Mouse (Mus musculus): Measurements from ENCODE around the gene BC029722. TPM values are rescaled to one million over a fixed set of nuclear protein-coding genes. Genes with fewer than 3 reads are reported as not detected.

Gene BC029722
- polyA plus RNA-seq, 1 experiment = 32.2 TPM

DNA sequence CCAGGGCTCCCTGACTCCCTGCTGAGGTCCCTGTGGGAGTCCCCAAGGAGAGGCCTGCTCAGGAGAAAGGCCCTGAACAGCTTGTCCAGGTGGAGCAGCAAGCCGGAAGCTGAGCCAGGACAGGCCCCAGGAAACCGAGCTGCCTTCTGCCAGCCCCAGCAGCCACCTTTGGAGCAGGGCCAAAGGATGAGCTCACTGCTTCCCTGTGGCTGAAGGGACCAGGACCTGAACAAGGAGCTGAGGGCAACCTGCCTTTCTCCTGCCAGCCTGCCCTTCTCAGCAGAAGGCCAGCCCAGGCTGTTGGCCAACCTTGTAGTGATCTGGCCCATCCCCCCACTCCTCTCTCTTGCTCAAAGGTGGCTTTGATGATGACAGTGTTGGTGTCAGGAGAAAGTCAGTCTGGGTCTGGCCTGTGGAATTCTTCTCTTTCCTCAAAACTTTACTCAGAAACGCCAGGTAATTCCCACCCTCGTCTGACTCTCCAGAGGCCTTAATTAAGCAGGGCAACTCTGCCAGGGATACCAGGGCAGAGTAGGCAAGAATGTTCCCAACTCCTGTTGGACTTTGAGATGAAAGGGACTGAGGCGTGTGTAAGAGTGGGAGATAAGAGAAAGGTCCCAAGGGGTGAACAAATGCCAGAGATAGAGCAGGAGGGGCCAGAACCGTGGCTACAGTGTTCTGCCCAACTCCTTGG, 13.8 kb downstream of the BC029722 start:
- Histone ChIP-seq H3K27me3 (ENCODE audit: control insufficient read depth, insufficient read depth, insufficient read length) (no peaks in the 10 kb centered on the region), H3ac (ENCODE audit: control insufficient read depth, insufficient read length) (no peak overlapping the region), H3K4me3 (no peak overlapping the region), H3K79me2 (ENCODE audit: control insufficient read depth, insufficient read depth) (no peaks in the 10 kb centered on the region), H3K4me2 (ENCODE audit: low read depth) (peak overlapping the region; percentile 4), H3K36me3 (ENCODE audit: control insufficient read depth, insufficient read depth) (no peaks in the 10 kb centered on the region)
- peak in 1 of 3 experiments; percentile 16 for TF ChIP-seq MYOG (IDR thresholded peaks at IDR 0.05; ENCODE audit: control insufficient read depth in 1 of 3, insufficient read depth in 1 of 3, insufficient read length in 2 of 3, low read depth in 2 of 3)
- no peak for TF ChIP-seq MAX (IDR thresholded peaks at IDR 0.05; ENCODE audit: low read depth)

- Histone ChIP-seq H3K79me2 (ENCODE audit: control insufficient read depth, insufficient read depth) (no peaks in the 10 kb centered on the region), H3K36me3 (ENCODE audit: control insufficient read depth, insufficient read depth) (no peaks in the 10 kb centered on the region), H3K4me3 (no peak overlapping the region), H3ac (ENCODE audit: control insufficient read depth, insufficient read length) (no peak overlapping the region), H3K4me2 (ENCODE audit: low read depth) (no peak overlapping the region), H3K27me3 (ENCODE audit: control insufficient read depth, insufficient read depth, insufficient read length) (no peaks in the 10 kb centered on the region)
- TF ChIP-seq POLR2AphosphoS2 (IDR thresholded peaks at IDR 0.05; ENCODE audit: insufficient read length, low read depth) (no peak), MYOG (IDR thresholded peaks at IDR 0.05; ENCODE audit: control insufficient read depth in 1 of 3, insufficient read depth in 1 of 3, insufficient read length in 2 of 3, low read depth in 2 of 3) (no peak), REST (IDR thresholded peaks at IDR 0.05; ENCODE audit: insufficient read depth, insufficient read length) (no peak), TCF12 (IDR thresholded peaks at IDR 0.05; ENCODE audit: insufficient read depth, poor library complexity, severe bottlenecking) (no peak), POLR2A (IDR thresholded peaks at IDR 0.05; ENCODE audit: insufficient read length, low read depth) (no peak), USF1 (IDR thresholded peaks at IDR 0.05; ENCODE audit: low read depth) (no peak), TCF3 (IDR thresholded peaks at IDR 0.05; ENCODE audit: insufficient read length, low read depth) (no peak), MYOD1 (IDR thresholded peaks at IDR 0.05; ENCODE audit: control insufficient read depth in 1 of 3, insufficient read length in 2 of 3, low read depth in 2 of 3) (no peak), SRF (IDR thresholded peaks at IDR 0.05; ENCODE audit: control insufficient read depth, insufficient read length, low read depth) (no peak), E2F4 (IDR thresholded peaks at IDR 0.05; ENCODE audit: insufficient read depth) (no peak), MAX (IDR thresholded peaks at IDR 0.05; ENCODE audit: low read depth) (no peak), CEBPB (IDR thresholded peaks at IDR 0.05; ENCODE audit: insufficient read depth, poor library complexity, severe bottlenecking) (no peak)
These were observed 15.2 kb downstream of the BC029722 start for GRCm38 (mm10) chr2:155804053-155804452.

DNA sequence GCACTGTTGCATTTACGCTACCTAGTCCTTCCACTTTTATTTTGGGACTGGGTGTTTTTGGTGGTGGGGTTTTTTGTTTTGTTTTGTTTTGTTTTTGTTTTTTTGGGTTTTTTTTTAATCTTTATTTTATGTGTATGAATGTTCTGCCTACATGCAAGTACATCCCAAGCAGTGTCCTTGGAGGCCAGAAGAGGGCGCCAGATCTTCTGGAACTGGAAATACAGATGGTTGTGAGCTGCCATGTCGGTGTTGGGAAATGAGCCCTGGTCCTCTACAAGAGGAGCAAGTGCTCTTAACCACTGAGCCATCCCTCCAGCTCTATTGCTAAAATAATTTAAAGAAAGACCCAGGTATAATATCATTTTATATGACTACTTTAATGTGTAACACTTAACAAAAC, 16.5 kb downstream of the BC029722 start:
- Histone ChIP-seq H3K27me3 (ENCODE audit: control insufficient read depth, insufficient read depth, insufficient read length) (peaks cover 7% of the 10 kb centered on the region), H3K4me2 (ENCODE audit: low read depth) (no peak overlapping the region), H3K36me3 (ENCODE audit: control insufficient read depth, insufficient read depth) (no peaks in the 10 kb centered on the region), H3ac (ENCODE audit: control insufficient read depth, insufficient read length) (no peak overlapping the region), H3K79me2 (ENCODE audit: control insufficient read depth, insufficient read depth) (no peaks in the 10 kb centered on the region), H3K4me3 (no peak overlapping the region)
- no peak for TF ChIP-seq CEBPB (IDR thresholded peaks at IDR 0.05; ENCODE audit: insufficient read depth, poor library complexity, severe bottlenecking)
- no peak for TF ChIP-seq TCF12 (IDR thresholded peaks at IDR 0.05; ENCODE audit: insufficient read depth, poor library complexity, severe bottlenecking)
- no peak for TF ChIP-seq POLR2A (IDR thresholded peaks at IDR 0.05; ENCODE audit: insufficient read length, low read depth)
- TF ChIP-seq REST (IDR thresholded peaks at IDR 0.05; ENCODE audit: insufficient read depth, insufficient read length) = no peak
- no peak for TF ChIP-seq TCF3 (IDR thresholded peaks at IDR 0.05; ENCODE audit: insufficient read length, low read depth)
- no peak for TF ChIP-seq SRF (IDR thresholded peaks at IDR 0.05; ENCODE audit: control insufficient read depth, insufficient read length, low read depth)
- TF ChIP-seq MYOD1 (IDR thresholded peaks at IDR 0.05; ENCODE audit: control insufficient read depth in 1 of 3, insufficient read length in 2 of 3, low read depth in 2 of 3) = no peak
- no peak for TF ChIP-seq E2F4 (IDR thresholded peaks at IDR 0.05; ENCODE audit: insufficient read depth)
- no peak for TF ChIP-seq MAX (IDR thresholded peaks at IDR 0.05; ENCODE audit: low read depth)
- TF ChIP-seq MYOG (IDR thresholded peaks at IDR 0.05; ENCODE audit: control insufficient read depth in 1 of 3, insufficient read depth in 1 of 3, insufficient read length in 2 of 3, low read depth in 2 of 3) = no peak
- no peak for TF ChIP-seq POLR2AphosphoS2 (IDR thresholded peaks at IDR 0.05; ENCODE audit: insufficient read length, low read depth)
- no peak for TF ChIP-seq USF1 (IDR thresholded peaks at IDR 0.05; ENCODE audit: low read depth)

DNA sequence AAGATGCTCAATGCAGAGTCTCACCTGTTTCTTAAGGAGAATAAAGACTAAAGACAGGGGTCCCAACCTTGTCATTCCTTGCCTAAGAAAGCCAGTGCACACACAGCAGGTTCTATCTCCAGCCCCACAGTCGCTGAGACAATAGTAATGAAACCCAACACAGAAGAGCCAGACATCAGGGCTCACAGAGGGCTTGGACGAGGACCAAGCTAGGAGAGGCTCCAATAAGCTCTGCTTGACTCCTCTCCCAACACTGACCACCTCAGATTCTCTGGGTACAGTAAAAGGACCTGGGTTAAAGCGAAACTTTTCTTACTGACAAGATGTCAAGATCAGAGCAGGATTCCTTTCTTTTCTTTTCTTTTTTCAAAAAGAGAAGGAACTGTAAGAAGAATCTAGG, 20.6 kb downstream of the BC029722 start:
- no peaks in the 10 kb centered on the region for H3K36me3 ChIP-seq (ENCODE audit: control insufficient read depth, insufficient read depth)
- no peaks in the 10 kb centered on the region for H3K79me2 ChIP-seq (ENCODE audit: control insufficient read depth, insufficient read depth)
- no peak overlapping the region for H3K4me3 ChIP-seq
- no peak overlapping the region for H3ac ChIP-seq (ENCODE audit: control insufficient read depth, insufficient read length)
- no peak for TF ChIP-seq TCF3 (IDR thresholded peaks at IDR 0.05; ENCODE audit: insufficient read length, low read depth)
- TF ChIP-seq POLR2A (IDR thresholded peaks at IDR 0.05; ENCODE audit: insufficient read length, low read depth) = no peak
- no peak for TF ChIP-seq MYOD1 (IDR thresholded peaks at IDR 0.05; ENCODE audit: control insufficient read depth in 1 of 3, insufficient read length in 2 of 3, low read depth in 2 of 3)
- no peak for TF ChIP-seq USF1 (IDR thresholded peaks at IDR 0.05; ENCODE audit: low read depth)
- TF ChIP-seq TCF12 (IDR thresholded peaks at IDR 0.05; ENCODE audit: insufficient read depth, poor library complexity, severe bottlenecking) = no peak
- no peak for TF ChIP-seq MYOG (IDR thresholded peaks at IDR 0.05; ENCODE audit: control insufficient read depth in 1 of 3, insufficient read depth in 1 of 3, insufficient read length in 2 of 3, low read depth in 2 of 3)
- no peak for TF ChIP-seq CEBPB (IDR thresholded peaks at IDR 0.05; ENCODE audit: insufficient read depth, poor library complexity, severe bottlenecking)
- no peak for TF ChIP-seq E2F4 (IDR thresholded peaks at IDR 0.05; ENCODE audit: insufficient read depth)
- TF ChIP-seq MAX (IDR thresholded peaks at IDR 0.05; ENCODE audit: low read depth) = no peak
- peaks cover 8% of the 10 kb centered on the region for H3K27me3 ChIP-seq (ENCODE audit: control insufficient read depth, insufficient read depth, insufficient read length)
- H3K4me2 ChIP-seq (ENCODE audit: low read depth) = no peak overlapping the region
